Mouse (Mus musculus) neutrophil, adult 5-6 weeks (primary cell): ENCODE data around the gene Vav2. TPM values are rescaled to one million over a fixed set of nuclear protein-coding genes. Genes with fewer than 3 reads are reported as not detected.
A peak's percentile ranks its signal among the peaks of the same experiment; 100 is the strongest.

Source experiments
- ATAC-seq: fragments of 151-379, 151-347 bp; 2 replicates; pipeline ENCODE4 v1.8.0; 2017; ENCODE audit warnings: mild to moderate bottlenecking, moderate TSS enrichment; ENCODE audit not compliant: insufficient number of reproducible peaks, poor library complexity, low FRiP score, severe bottlenecking; ENCODE audit errors: extremely low read depth
- total RNA-seq: library from RNA; stranded (forward); fragments of 200-1000 nt; gene quantifications from 2 replicates; pipeline ENCODE4 v1.2.3, GENCODE M21; 2017

Vav2 gene
- total RNA-seq, 1 experiment from 2014 or later: 38.4 TPM

DNA sequence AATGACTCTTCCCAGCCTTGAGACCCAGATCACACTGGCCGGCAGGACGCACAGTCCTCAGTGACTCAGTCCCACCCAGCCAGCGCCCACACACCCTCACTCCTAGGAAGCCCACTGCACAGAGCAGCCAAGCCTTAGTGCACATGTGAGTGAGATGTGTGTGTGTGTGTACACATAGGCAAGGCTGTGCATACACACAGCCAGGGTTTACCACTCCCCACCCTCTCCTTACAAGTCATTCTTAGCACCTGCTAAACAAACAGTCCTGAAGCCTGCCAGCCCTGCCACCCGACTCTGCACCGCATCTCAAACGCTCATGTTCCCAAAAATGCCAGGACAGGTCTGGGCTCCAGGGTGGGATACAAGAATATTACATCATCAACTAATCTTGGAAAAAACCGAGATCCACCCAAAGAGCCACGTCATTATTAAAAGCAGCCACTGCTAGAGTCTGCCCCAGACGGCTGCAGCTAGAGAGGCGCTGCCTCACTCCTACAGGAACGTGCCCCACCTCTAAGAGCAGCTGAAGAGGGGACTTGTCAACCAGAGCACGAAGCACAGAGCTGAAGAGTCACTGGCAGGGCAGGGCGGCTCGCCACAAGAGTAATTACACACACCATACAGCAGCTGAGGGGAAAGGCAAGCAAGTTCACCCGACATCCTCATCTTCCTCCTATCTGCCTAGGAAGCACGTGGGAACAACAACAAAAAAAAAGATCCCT is 12.7 kb downstream of the Vav2 start:
- no peak for ATAC-seq

DNA sequence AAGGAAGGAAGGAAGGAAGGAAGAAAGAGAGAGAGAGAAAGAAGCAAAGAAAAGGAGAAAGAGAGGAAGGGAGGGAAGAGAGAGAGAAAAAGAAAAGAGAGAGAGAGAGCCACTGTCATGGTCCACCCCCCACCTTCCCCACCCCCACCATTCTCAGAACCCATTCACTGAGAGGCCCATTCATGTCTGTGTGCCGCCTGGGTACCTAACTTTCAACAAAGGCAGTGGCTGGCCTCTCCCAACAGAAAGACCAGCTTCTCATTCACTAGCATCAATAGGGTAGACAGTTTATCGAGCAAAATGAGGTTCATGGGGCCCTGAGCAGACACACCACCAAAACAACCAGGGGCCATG is 13.3 kb downstream of the Vav2 start:
- no peak for ATAC-seq

DNA sequence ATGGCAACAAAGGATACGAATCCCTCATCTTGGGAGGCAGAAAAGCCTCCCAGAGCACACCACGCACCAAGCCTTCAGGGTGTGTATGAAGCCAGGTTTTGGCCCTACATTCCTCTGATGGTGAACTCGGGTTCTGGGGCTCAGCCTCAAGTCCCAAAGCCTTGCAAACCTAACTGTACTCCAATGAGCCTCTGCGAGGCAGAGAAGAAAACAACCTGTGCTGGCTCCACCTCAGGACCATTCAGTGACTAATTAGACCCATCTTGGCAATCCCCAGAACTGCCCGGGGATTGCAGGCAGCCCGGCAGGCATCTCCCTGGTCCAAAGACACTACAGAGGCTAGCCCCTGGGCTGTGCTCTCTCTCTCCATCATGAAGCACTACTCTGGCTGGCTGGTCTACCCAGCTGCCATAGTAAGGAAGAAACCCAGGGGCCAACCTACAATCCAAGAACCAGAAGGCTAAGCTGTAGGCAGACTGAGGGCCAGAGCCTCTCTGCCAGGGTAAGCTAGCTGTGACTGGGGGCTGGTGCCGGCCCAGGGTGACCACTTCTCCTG is 14.5 kb downstream of the Vav2 start:
- ATAC-seq: no peak

DNA sequence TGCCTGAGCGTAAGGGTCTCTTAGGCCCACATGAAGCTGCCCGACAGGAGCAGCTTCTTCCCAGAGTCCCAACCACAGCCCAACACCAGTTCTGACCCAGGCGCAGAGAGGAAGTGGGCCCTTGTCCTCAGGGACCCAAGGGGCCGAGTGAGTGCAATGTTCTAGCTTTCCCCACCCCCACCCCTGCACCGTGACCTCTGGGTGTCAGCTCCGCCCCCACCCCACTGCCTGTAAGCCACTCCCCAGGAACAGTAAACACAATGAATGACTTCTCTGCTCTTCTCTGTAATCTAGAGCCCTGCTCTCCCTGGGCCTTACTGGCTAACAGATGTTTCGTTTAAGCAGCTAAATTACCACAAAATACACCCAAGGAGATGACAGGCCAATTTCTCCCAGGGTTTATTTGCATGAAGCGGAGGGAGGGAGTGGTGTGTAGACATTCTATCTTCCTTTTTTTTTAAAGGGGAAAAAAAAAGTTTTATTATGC is 15.1 kb downstream of the Vav2 start:
- peak; percentile 49 for ATAC-seq

DNA sequence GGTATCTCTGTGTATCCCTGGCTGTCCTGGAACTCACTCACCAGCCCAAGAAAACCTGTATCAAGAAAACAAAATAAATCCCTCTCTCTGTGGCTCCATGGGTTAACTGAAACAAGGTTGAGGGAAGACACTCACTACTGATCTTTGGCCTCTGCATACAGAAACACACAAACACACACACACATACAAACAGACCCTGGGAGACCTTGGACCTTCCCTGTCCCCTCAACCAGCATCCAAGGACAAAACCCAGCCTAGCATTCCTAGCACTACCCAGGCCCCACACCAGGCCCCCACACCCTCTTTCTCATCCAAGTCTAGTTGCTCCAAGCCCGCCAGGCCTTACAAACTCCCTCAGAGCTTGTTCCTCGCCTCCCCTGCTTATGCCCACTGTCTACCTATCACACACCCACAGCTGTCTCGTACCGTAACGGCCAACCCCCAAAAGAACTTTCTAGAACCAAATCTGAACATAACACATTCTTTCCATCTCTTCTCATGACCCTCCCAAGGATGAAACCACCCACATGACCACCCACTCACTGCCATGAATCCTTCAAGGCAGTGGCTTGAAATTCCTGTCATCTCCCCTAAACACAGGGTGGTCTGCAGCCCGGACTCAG is 16.2 kb downstream of the Vav2 start:
- no peak for ATAC-seq

DNA sequence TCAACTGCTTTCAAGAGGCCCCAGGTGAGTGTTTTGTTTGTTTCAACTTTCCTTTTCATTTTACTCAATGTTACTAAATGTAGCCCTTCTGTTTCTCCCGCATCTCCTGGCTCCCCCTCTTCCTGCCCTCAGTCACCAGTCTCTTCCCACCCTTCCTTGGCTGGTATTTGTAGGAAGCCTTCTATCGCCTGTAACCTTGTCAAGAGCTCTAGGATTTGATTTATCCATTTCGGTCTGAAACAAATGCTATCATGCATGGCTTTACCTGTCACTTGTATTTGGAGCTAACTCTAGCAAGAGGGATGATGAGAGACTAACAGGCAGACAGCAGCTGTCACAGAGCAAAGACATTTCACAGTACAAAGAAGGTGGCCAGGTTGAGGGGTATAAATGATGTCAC is 18.6 kb downstream of the Vav2 start:
- no peak for ATAC-seq

DNA sequence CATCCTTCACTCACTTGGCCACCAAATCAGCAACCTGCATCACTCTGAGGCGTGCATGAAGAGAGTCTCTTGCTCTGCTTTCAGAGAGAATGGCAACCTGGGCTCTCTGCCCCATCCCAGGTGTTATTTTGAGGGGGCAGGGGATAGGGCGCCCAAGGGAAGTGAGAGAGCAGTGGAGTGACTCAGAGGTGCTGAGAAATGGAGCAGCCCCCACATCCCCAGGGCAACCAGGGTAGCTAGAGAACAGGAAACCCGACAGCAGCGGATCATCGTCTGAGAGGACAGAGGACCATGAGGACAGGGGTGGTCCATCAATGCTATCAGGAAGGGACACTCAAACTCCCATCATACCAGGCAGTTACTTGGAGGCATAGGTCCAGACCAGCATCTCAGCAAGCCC is 19.9 kb downstream of the Vav2 start:
- ATAC-seq: peak; percentile 36; the same call in 1 of the 2 replicates

DNA sequence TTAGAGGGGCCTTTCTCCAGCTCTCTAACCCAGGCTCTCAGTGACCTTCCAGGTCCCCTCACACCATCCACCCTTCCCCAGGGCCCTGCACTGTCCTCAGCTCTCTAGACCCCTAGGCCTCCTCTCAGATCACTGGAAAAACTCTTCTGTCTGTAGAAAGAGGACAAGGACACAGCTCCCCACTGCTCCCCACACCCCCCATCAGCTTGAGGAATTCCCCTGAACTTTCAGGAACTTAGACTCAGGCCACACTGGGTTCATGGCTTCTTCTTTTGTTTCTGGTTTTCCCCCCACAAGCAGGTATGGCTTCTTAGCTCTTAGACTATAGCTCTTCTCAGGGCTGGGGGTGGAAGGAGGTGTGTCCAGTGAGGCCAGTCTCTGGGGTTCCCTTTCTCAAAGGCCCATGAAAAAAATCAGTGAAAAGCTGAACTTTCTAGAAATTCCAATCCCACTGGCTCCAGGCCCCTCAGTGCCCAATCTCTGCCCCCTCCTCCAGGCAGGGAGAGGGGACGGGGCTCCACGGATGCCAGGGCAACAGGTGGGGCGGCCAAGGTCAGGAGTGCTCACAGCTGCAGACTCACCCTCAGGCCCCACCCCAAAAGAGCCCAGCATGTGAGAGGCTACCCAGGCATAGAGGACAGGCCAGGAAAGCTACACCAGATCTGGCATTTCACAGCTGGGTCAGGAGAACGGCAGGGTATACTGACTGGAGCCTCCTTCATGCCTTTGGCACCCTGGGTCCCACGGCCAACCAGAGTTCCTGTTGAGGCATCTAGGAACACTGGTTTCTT is 21.5 kb downstream of the Vav2 start:
- ATAC-seq: peak; percentile 23

DNA sequence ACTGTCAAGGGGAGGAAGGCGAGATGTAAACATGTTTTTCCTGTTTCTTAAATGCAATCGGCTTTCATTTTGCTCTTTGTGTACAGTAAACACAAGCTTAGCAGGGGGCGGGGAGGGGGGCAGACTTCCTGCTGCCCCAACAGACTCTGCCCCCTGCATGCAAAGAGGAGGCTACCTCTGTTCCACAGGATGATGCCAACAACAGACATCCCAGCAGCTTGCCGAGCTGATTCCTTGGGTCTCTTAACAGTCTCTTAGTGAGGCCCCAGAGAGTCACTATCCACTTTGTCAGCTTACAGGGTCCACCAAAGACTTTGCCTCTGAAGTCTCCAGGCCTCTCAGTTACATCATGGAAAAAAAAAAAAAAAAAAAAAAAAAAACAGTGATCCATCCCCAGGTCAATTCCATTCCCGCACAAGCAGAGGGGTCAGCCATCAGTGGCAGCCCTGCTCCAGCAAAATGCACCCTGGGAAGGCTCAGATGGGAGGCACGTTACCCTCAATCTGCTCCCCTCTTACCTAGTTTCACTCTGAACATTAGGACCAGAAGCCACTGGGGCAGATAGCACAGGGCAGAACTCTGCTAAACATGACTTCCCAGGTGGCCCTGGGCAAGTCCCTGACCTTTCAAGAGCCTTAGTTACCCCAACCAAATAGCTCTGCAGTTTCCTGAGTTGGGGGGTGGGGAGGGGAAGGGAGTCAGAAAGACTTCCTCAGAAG is 22.3 kb downstream of the Vav2 start:
- no peak for ATAC-seq

DNA sequence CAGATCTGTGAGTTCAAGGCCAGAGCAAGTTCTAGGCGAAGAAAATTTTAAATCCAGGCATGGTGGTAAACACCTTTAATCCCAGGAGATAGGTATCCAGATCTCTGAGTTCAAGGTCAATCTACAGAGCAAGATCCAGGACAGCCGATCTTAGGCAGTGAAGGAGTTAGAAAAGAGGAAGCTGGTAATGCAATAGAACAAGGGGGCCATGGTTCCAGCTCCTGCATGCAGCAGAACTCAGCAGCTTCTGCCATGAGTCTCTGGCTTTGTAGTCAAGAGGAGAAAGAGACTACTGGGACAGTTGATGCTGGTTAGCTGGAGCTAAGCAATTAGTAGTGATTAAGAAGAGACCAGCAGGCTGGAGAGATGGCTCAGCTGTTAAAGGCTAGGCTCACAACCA is 25.3 kb downstream of the Vav2 start:
- no peak for ATAC-seq

DNA sequence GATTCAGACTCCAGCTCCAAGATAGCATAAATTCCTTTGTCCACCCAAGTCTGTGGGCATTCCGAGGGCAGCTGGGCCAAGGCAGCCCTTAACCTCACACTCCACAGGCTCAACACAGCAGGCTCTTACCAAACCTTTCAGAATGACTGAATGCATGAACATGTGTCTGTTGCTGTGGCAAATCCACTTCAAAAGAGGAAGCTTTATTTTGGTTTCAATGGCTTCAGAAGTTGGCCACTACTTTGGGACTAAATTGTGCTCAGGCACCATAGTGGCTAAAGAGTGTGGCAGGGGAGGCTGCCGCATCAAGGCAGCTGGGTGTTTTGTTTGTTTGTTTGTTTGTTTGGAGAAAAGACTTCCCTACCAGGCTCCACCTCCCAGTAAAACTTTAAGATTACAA is 26.8 kb downstream of the Vav2 start:
- ATAC-seq: no peak

DNA sequence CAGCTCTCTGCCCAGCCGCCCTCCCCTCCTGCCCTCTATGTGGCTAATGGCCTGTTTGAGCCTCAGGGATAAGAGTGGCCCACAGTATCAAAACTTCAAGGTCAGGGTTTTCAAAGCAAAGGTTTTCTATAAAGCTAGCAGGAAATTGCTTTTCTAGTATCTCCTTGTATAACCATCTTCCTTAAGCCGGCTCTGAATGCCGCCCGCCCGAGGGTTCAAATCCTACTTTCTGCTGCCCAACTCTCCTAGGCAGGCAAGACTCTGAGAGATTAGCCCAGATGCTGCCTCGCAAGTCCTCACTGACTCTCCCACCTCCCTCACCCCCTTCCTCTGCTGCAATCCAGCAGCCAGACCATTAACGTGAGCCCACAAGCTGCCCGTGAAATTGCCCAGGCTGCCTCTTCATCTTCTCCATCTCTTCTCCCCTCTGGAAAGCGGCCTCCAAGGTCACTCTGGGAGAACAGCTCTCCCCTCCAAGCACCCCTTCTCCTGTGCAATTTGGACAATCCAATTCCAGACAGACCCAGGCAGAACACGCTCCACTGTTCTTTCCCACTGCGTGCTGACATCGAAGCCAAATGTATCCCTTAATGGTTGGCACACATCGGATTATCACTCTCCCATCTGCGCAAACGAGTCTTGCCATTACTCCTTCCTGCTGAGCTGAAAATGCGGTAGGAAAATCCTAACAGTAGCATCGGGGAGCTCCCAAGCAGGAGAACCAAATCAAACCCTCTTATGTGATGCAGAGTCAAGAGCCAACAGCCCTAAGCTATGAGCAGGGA is 30.0 kb downstream of the Vav2 start:
- no peak for ATAC-seq

DNA sequence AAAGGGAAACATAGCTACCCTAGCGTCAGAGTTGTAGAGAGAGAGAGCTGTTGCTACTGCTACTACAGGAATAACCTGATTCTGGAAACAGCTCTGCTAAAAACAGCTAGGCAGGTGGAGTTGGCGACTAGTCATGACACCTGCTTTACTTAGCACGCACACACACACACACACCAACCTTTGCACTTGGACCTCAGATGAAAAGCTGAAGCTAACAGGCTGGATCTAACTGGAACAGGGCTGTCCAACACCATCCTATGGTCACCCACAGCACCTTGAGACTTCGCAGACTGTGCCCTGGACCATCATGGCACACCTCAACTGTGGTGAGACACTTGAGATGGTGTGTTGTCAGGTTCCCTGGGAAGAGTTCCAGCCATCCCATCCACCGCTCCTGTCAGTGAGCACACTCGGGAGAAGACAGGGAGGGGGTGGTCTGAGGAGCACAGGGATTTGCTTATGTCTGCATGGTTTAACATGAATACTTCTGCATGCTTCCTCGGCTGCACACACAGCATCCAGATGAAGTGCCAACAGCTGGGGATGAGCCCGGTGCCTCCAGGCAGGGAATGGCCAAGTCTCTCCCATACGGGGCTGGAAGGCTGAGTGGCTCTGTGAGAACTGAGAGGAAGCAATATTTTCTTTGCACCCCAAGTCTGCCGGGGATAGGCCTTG is 32.5 kb downstream of the Vav2 start:
- no peak for ATAC-seq

DNA sequence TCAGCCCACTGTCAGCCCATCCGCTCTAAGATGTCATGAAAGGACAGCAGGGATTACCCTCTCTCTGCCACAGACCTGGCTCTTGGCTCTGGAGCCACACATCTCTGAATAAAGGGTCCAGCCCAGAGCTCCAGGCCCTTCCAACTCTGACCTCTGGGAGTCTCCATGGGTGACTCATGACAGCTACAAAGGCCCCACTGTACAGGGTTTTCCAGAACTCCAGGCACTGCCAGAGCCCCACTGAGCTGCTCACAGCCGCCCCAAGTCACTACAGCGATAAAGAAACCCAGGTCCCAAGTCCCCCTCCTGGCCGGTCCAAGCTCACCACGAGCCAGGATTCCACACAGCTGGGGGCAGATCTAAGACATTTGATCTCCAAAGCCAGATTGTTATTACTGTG is 34.6 kb downstream of the Vav2 start:
- no peak for ATAC-seq

DNA sequence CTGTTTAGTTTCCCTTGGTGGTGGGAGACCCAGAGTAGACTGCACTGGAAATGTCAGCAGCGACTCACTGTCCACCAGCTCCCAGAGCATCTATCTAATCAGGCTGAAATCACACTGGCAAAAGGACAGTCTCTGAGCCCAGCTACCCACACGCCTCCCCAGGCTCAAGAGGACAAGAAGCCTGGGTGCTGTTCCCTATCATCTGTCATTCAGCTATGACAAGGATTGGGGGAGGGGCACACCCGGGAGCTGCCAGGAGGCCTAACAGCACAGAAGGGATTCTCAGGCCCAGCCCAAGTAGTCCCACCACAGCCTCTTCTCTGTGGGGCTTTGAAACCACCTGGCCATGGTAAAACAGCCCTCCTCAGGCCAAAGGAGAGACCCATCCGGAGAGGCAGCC is 36.1 kb downstream of the Vav2 start:
- ATAC-seq: no peak

DNA sequence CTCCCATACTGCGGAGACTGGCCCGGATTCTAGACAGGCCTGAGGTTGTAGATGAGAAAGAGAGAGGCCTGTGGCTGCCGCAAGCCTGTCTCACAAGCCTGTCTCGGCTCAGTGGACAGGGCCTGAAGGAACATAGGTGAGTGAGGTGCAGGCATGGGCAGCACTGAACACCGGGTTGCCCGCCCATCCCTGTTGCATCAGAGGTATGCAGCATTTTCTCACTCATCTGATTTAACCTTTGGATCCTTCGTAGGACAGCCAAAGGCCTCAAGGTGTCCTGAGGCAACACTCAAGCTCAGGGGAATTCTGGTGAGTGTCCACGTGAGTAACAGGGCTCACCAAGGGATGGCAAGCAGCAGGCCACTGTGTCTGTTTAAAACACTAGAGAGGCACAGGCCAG is 36.5 kb downstream of the Vav2 start:
- ATAC-seq: no peak

DNA sequence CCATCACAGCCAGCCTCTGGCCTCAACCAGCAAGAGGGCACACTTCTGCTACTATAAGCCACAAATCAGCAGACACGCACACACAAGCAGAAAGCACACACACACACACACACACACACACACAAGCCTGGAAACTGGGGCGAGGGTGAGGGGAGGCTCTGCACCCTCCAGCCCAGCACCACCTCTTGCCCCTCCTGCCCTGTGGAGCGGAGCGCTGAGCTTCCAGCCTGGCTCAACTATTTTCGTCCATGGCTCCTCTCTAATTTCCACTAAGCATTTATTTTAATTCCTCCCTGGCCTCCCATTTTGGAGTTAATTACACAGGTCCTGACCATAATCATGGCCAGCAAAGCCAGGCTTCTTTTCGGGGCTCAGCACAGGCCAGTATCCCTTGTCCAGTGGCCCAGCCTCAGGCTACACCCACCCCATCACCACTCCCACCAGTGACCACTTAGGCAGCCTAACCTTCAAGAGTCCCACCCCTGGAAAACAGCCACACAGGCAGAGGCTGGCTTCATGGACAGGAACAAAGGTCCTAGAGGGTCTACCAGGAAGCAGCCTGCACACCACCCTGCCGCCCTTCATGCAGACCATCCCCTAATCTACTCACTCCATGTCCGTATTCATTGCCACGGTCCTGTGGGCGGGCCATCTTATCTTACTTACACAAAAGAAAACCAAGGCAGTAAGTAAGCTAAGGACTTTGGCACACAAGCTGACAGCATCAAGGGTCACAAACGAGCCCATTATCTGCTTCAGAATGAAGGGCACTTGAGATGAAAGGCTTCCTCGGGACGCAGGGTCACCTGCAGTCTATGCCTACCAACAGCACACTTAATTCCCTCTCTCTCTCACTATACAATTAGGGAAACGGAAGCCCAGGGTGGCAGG is 37.3 kb downstream of the Vav2 start:
- no peak for ATAC-seq
